17 mouse cellular contexts compared by ENCODE assay signal in genomic region chr8:5756366-5756765, GRCm38 (mm10).
DNase-seq lines count a peak whose midpoint lies in the region; ATAC-seq lines count a peak whose summit lies in the region.
"Had no signal": no experiment of that assay in that cellular context is flagged by ENCODE, and none has a peak within 500 bp of the region (broad histone marks: within the 10 kb centered on the region; RNA-seq: fewer than 3 reads in every experiment).

No protein-coding gene starts in this region.

- no peak for ATAC-seq in inflammation-experienced regulatory T-cells, adult 6 months
- ATAC-seq: forebrain, embryonic 14.5 days; forebrain, embryonic 16.5 days had no signal

- peak; percentile 84 for DNase-seq in ES-CJ7 (ENCODE audit: low read depth, low spot score)
- peak; percentile 54 for DNase-seq in R1 (ENCODE audit: low read depth, low spot score)
- DNase-seq in ovary, adult 18-20 months (ENCODE audit: low spot score): no peak
- no peak for DNase-seq in Muller cell, postnatal 12 days (ENCODE audit: inconsistent ontology term)
- DNase-seq: adrenal gland, adult 2 months; adrenal gland, postnatal 10 days; adrenal gland, postnatal 25 days; cerebellum, adult 11 months; cerebellum, adult 18-20 months; cerebellum, adult 8-10 months; cerebellum, adult 9-11 months; cerebellum, postnatal 14 days; cerebellum, postnatal 36 days; embryo, embryonic 11 days had no signal

Comparison
In these comparisons a context has a peak if more than half of its experiments do, and no peak if none do; other contexts are left out.
1. DNase-seq: peak in ES-CJ7 (single experiment) and R1 (single experiment); none in ovary, adult 18-20 months (single experiment) and Muller cell, postnatal 12 days (single experiment).